Mouse (Mus musculus): ENCODE measurements around the gene Mycn. TPM values are rescaled to one million over a fixed set of nuclear protein-coding genes. Genes with fewer than 3 reads are reported as not detected.
A peak's percentile ranks its signal among the peaks of the same experiment; 100 is the strongest.

Gene Mycn
- total RNA-seq (2022) = 1 to 10 TPM; 5.4 to 7.0 (median 6.4) TPM

GRCm38 (mm10) chr12:12941661-12942363 is at the start of gene Mycn:
Gene Mycn, minus strand, starts transcription at chr12:12941914.
- DNase-seq = peak; percentile 44

GRCm38 (mm10) chr12:12987376-12987775 is 45.7 kb upstream of the Mycn start:
- DNase-seq = no peak

GRCm38 (mm10) chr12:12986612-12987206 is 45.0 kb upstream of the Mycn start:
- DNase-seq = no peak

- DNase-seq = no peak
These were observed 41.3 kb upstream of the Mycn start for GRCm38 (mm10) chr12:12983032-12983431.

GRCm38 (mm10) chr12:12975397-12975796 is 33.7 kb upstream of the Mycn start:
- peak; percentile 10 for DNase-seq

GRCm38 (mm10) chr12:12972756-12973435 is 31.2 kb upstream of the Mycn start:
- no peak for DNase-seq

GRCm38 (mm10) chr12:12967946-12968345 is 26.2 kb upstream of the Mycn start:
- no peak for DNase-seq

GRCm38 (mm10) chr12:12964856-12965255 is 23.1 kb upstream of the Mycn start:
- no peak for DNase-seq

GRCm38 (mm10) chr12:12947606-12948005 is 5.9 kb upstream of the Mycn start:
- no peak for DNase-seq

GRCm38 (mm10) chr12:12943288-12943687 is 1.6 kb upstream of the Mycn start:
- DNase-seq = no peak

GRCm38 (mm10) chr12:12942364-12943050 is 793 bp upstream of the Mycn start:
- peak; percentile 71 for DNase-seq

GRCm38 (mm10) chr12:12941129-12941504 is 597 bp downstream of the Mycn start:
- DNase-seq = no peak

- DNase-seq = no peak
These were observed 1.1 kb downstream of the Mycn start for GRCm38 (mm10) chr12:12940466-12941128.

GRCm38 (mm10) chr12:12939581-12940465 is 1.9 kb downstream of the Mycn start:
- no peak for DNase-seq

- peak; percentile 27 for DNase-seq
These were observed 2.9 kb downstream of the Mycn start for GRCm38 (mm10) chr12:12938850-12939249.

GRCm38 (mm10) chr12:12938361-12938760 is 3.4 kb downstream of the Mycn start:
- DNase-seq = peak; percentile 33

GRCm38 (mm10) chr12:12937746-12938145 is 4.0 kb downstream of the Mycn start:
- DNase-seq = no peak

- no peak for DNase-seq
These were observed 4.6 kb downstream of the Mycn start for GRCm38 (mm10) chr12:12937088-12937487.

- DNase-seq = no peak
These were observed 9.5 kb downstream of the Mycn start for GRCm38 (mm10) chr12:12932238-12932637.

- DNase-seq = no peak
These were observed 13.5 kb downstream of the Mycn start for GRCm38 (mm10) chr12:12928239-12928638.

GRCm38 (mm10) chr12:12926975-12927527 is 14.7 kb downstream of the Mycn start:
- no peak for DNase-seq

All from adrenal gland, adult 8-10 months (tissue).